Mouse (Mus musculus) MEL (cell line): ENCODE results near the gene Bcl6.

Source experiments
- CTCF ChIP-seq, 3 experiments: IDR thresholded peaks in 2 of 3; conservative IDR thresholded peaks in 1 of 3; 2 replicates each; pipeline ENCODE4 v1.5.1; 2011 to 2012; ENCODE audit warnings: low read length in 3 of 3, low read depth in 2 of 3, mild to moderate bottlenecking in 2 of 3, improper control_type of control experiment in 1 of 3, inconsistent platforms in 1 of 3, mixed read lengths in 1 of 3, moderate library complexity in 1 of 3; ENCODE audit not compliant: control insufficient read depth in 1 of 3, insufficient read depth in 1 of 3, poor library complexity in 1 of 3, severe bottlenecking in 1 of 3
- E2F4 ChIP-seq: IDR thresholded peaks from 2 replicates; pipeline ENCODE4 v1.6.1; 2011; ENCODE audit warnings: low read depth, low read length, improper control_type of control experiment, borderline replicate concordance
- EP300 ChIP-seq, 2 experiments: IDR thresholded peaks; 2 replicates each; pipeline ENCODE4 v1.6.1; 2011; ENCODE audit warnings: improper control_type of control experiment in 2 of 2, low read length in 2 of 2, low read depth in 1 of 2, mild to moderate bottlenecking in 1 of 2
- ETS1 ChIP-seq: IDR thresholded peaks from 2 replicates; pipeline ENCODE4 v1.6.1; 2012; ENCODE audit warnings: low read depth, mild to moderate bottlenecking, inconsistent platforms, low read length, improper control_type of control experiment, moderate library complexity
- GATA1 ChIP-seq: IDR thresholded peaks from 2 replicates; pipeline ENCODE4 v1.6.1; 2011; ENCODE audit warnings: low read depth, low read length, improper control_type of control experiment
- MAX ChIP-seq: IDR thresholded peaks from 2 replicates; pipeline ENCODE4 v1.6.1; 2011; ENCODE audit warnings: low read length, improper control_type of control experiment
- NRF1 ChIP-seq: IDR thresholded peaks from 2 replicates; pipeline ENCODE4 v1.6.1; 2014; ENCODE audit warnings: low read depth, mild to moderate bottlenecking, inconsistent platforms, low read length, improper control_type of control experiment, moderate library complexity; ENCODE audit not compliant: poor library complexity, insufficient read depth, severe bottlenecking
- POLR2A ChIP-seq, 2 experiments: IDR thresholded peaks; 2 replicates each; pipeline ENCODE4 v1.6.1; 2011 to 2012; ENCODE audit warnings: low read length in 2 of 2, mild to moderate bottlenecking in 2 of 2, control low read depth in 1 of 2, improper control_type of control experiment in 1 of 2, low read depth in 1 of 2, moderate library complexity in 1 of 2; ENCODE audit not compliant: control insufficient read depth in 1 of 2, insufficient read depth in 1 of 2, poor library complexity in 1 of 2
- POLR2AphosphoS5 ChIP-seq: IDR thresholded peaks from 2 replicates; pipeline ENCODE4 v1.6.1; 2012; ENCODE audit warnings: low read depth, borderline replicate concordance, mild to moderate bottlenecking, inconsistent platforms, low read length, moderate library complexity, mixed read lengths
- RCOR1 ChIP-seq: IDR thresholded peaks from 2 replicates; pipeline ENCODE4 v1.6.1; 2012; ENCODE audit warnings: low read depth, mild to moderate bottlenecking, inconsistent platforms, low read length, improper control_type of control experiment
- SIN3A ChIP-seq: IDR thresholded peaks from 2 replicates; pipeline ENCODE4 v1.6.1; 2012; ENCODE audit warnings: low read length, improper control_type of control experiment, inconsistent platforms
- SMC3 ChIP-seq: IDR thresholded peaks from 2 replicates; pipeline ENCODE4 v1.6.1; 2011; ENCODE audit warnings: low read depth, low read length, improper control_type of control experiment
- TCF12 ChIP-seq: IDR thresholded peaks from 2 replicates; pipeline ENCODE4 v1.6.1; 2014; ENCODE audit warnings: low read depth, mild to moderate bottlenecking, inconsistent platforms, low read length, improper control_type of control experiment, moderate library complexity
- ZC3H11A ChIP-seq: IDR thresholded peaks from 2 replicates; pipeline ENCODE4 v1.6.1; 2012; ENCODE audit warnings: low read depth, mild to moderate bottlenecking, inconsistent platforms, low read length, improper control_type of control experiment

DNA sequence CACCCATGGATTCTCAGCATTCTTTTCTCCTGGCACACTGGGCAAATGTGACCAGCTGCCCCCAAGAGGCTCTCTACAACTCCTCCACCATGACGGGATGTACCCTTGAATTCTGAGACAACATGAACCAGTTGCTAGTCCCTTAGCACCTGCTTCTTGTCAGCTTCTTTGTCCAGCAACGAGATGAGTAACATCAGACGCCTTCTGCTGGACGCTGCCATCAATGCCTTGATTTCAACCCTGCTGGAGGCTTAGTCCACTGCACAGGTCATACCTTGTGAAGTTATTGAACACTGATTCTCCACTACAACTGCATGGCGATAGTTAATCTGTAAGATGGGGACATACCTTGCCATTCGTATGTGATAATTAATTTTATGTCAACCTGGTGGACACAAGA, 41.0 kb downstream of the Bcl6 start:
- TF ChIP-seq ETS1: no peak
- no peak for TF ChIP-seq POLR2AphosphoS5
- TF ChIP-seq POLR2A (IDR thresholded peaks at IDR 0.05; ENCODE audit: control insufficient read depth in 1 of 2, insufficient read depth in 1 of 2, low read depth in 1 of 2, low read length in 2 of 2, poor library complexity in 1 of 2): no peak
- TF ChIP-seq ZC3H11A: no peak
- TF ChIP-seq TCF12: no peak
- no peak for TF ChIP-seq GATA1
- no peak for TF ChIP-seq EP300 (IDR thresholded peaks at IDR 0.05; ENCODE audit: low read depth in 1 of 2, low read length in 2 of 2)
- TF ChIP-seq CTCF (IDR thresholded peaks at IDR 0.05 in 2 of 3, conservative IDR thresholded peaks at IDR 0.05 in 1 of 3; ENCODE audit: control insufficient read depth in 1 of 3, insufficient read depth in 1 of 3, low read depth in 2 of 3, low read length in 3 of 3, poor library complexity in 1 of 3, severe bottlenecking in 1 of 3): no peak
- no peak for TF ChIP-seq SIN3A
- TF ChIP-seq NRF1: no peak
- no peak for TF ChIP-seq RCOR1
- no peak for TF ChIP-seq E2F4
- TF ChIP-seq SMC3: no peak
- no peak for TF ChIP-seq MAX
